Mouse (Mus musculus) CH12.LX (cell line): ENCODE data around the gene Has3. TPM values are rescaled to one million over a fixed set of nuclear protein-coding genes. Genes with fewer than 3 reads are reported as not detected.

Source experiments
- DNase-seq: peaks from one replicate; pipeline ENCODE4 v3.0.0-alpha.2; 2013; ENCODE audit errors: extremely low read depth
- H3K27ac ChIP-seq: 2 replicates; pipeline ENCODE4 v1.5.1; 2012; ENCODE audit warnings: low read depth, mild to moderate bottlenecking, control low read depth, moderate library complexity; ENCODE audit not compliant: insufficient read depth
- H3K27me3 ChIP-seq: replicated peaks from 2 replicates; pipeline ENCODE3; 2012; ENCODE audit warnings: inconsistent platforms
- H3K36me3 ChIP-seq, 2 experiments: replicated peaks in 1 of 2; 2 replicates each; pipeline versions ENCODE3 to v1.6.1; 2012; ENCODE audit warnings: inconsistent platforms in 1 of 2, low read length in 1 of 2, mild to moderate bottlenecking in 1 of 2, mixed read lengths in 1 of 2, moderate library complexity in 1 of 2; ENCODE audit not compliant: control insufficient read depth in 1 of 2, insufficient read depth in 1 of 2
- H3K4me1 ChIP-seq, 2 experiments: 2 replicates each; pipeline ENCODE4 v1.6.1; 2012; ENCODE audit warnings: inconsistent platforms in 1 of 2, moderate library complexity in 1 of 2; ENCODE audit not compliant: insufficient read depth in 2 of 2, control insufficient read depth in 1 of 2
- H3K4me2 ChIP-seq: 2 replicates; pipeline ENCODE4 v1.6.1; 2012; ENCODE audit warnings: low read depth, mild to moderate bottlenecking, control low read depth; ENCODE audit not compliant: poor library complexity, insufficient read depth, severe bottlenecking
- H3K4me3 ChIP-seq, 3 experiments: fragments of 150-350 bp in 1 of 3; sonication (generic) in 1 of 3; replicated peaks in 1 of 3; 2 replicates each; pipeline versions ENCODE3 to v1.5.1; 2011 to 2012; ENCODE audit warnings: low read depth in 2 of 3, low read length in 2 of 3, mild to moderate bottlenecking in 2 of 3, moderate library complexity in 2 of 3, control low read depth in 1 of 3, improper control_type of control experiment in 1 of 3, inconsistent platforms in 1 of 3, mixed read lengths in 1 of 3; ENCODE audit not compliant: poor library complexity in 1 of 3
- H3K79me2 ChIP-seq: replicated peaks from 2 replicates; pipeline ENCODE4 v1.6.1; 2012; ENCODE audit warnings: mild to moderate bottlenecking, moderate library complexity; ENCODE audit not compliant: control insufficient read depth, poor library complexity, insufficient read depth, severe bottlenecking; ENCODE audit errors: extremely low read depth
- H3K9ac ChIP-seq: 2 replicates; pipeline ENCODE4 v1.6.1; 2012; ENCODE audit warnings: low read depth, mild to moderate bottlenecking, control low read depth, moderate library complexity; ENCODE audit not compliant: insufficient read depth
- H3K9me3 ChIP-seq: replicated peaks from 2 replicates; pipeline ENCODE3; 2012; ENCODE audit warnings: low read length, inconsistent platforms, mixed read lengths
- BHLHE40 ChIP-seq: IDR thresholded peaks from 2 replicates; pipeline ENCODE4 v1.6.1; 2011; ENCODE audit warnings: mild to moderate bottlenecking, low read depth, low read length, improper control_type of control experiment
- CHD1 ChIP-seq: IDR thresholded peaks from 2 replicates; pipeline ENCODE4 v1.6.1; 2012; ENCODE audit warnings: low read depth, low read length, improper control_type of control experiment, inconsistent platforms
- CHD2 ChIP-seq: IDR thresholded peaks from 2 replicates; pipeline ENCODE4 v1.6.1; 2011; ENCODE audit warnings: low read length, improper control_type of control experiment
- CTCF ChIP-seq, 2 experiments: IDR thresholded peaks in 1 of 2; conservative IDR thresholded peaks in 1 of 2; 2 replicates each; pipeline ENCODE4 v1.5.1; 2011 to 2012; ENCODE audit warnings: low read depth in 2 of 2, low read length in 2 of 2, improper control_type of control experiment in 1 of 2, inconsistent platforms in 1 of 2, mild to moderate bottlenecking in 1 of 2, moderate library complexity in 1 of 2
- E2F4 ChIP-seq: IDR thresholded peaks from 2 replicates; pipeline ENCODE4 v1.6.1; 2011; ENCODE audit warnings: low read depth, low read length, improper control_type of control experiment; ENCODE audit not compliant: insufficient replicate concordance
- ELF1 ChIP-seq: IDR thresholded peaks from 2 replicates; pipeline ENCODE4 v1.6.1; 2014; ENCODE audit warnings: low read depth, mild to moderate bottlenecking, inconsistent platforms, low read length, improper control_type of control experiment
- EP300 ChIP-seq: IDR thresholded peaks from 2 replicates; pipeline ENCODE4 v1.6.1; 2011; ENCODE audit warnings: low read length, improper control_type of control experiment
- ETS1 ChIP-seq: conservative IDR thresholded peaks from 2 replicates; pipeline ENCODE4 v1.6.1; 2012; ENCODE audit warnings: low read depth, mild to moderate bottlenecking, inconsistent platforms, low read length, improper control_type of control experiment, moderate library complexity
- GABPA ChIP-seq: IDR thresholded peaks from 2 replicates; pipeline ENCODE4 v1.6.1; 2012; ENCODE audit warnings: low read depth, low read length, improper control_type of control experiment, inconsistent platforms; ENCODE audit not compliant: insufficient replicate concordance
- HCFC1 ChIP-seq: IDR thresholded peaks from 2 replicates; pipeline ENCODE4 v1.6.1; 2012; ENCODE audit warnings: low read depth, mild to moderate bottlenecking, inconsistent platforms, low read length, improper control_type of control experiment
- IRF4 ChIP-seq: IDR thresholded peaks from 2 replicates; pipeline ENCODE4 v1.6.1; 2014; ENCODE audit warnings: low read depth, mild to moderate bottlenecking, inconsistent platforms, low read length, improper control_type of control experiment
- JUN ChIP-seq: IDR thresholded peaks from 2 replicates; pipeline ENCODE4 v1.6.1; 2011; ENCODE audit warnings: low read depth, mild to moderate bottlenecking, low read length, improper control_type of control experiment, moderate library complexity; ENCODE audit not compliant: insufficient read depth
- JUND ChIP-seq: conservative IDR thresholded peaks from 2 replicates; pipeline ENCODE4 v1.6.1; 2011; ENCODE audit warnings: low read depth, low read length, improper control_type of control experiment
- KAT2A ChIP-seq: IDR thresholded peaks from 2 replicates; pipeline ENCODE4 v1.6.1; 2012; ENCODE audit warnings: low read length, improper control_type of control experiment, inconsistent platforms; ENCODE audit not compliant: insufficient replicate concordance
- MAFK ChIP-seq: IDR thresholded peaks from 2 replicates; pipeline ENCODE4 v1.6.1; 2011; ENCODE audit warnings: low read length, improper control_type of control experiment; ENCODE audit not compliant: insufficient replicate concordance
- MAX ChIP-seq: IDR thresholded peaks from 2 replicates; pipeline ENCODE4 v1.6.1; 2011; ENCODE audit warnings: low read length, improper control_type of control experiment
- MAZ ChIP-seq: IDR thresholded peaks from 2 replicates; pipeline ENCODE4 v1.6.1; 2012; ENCODE audit warnings: low read depth, mild to moderate bottlenecking, inconsistent platforms, low read length, improper control_type of control experiment, moderate library complexity
- MEF2A ChIP-seq: IDR thresholded peaks from 2 replicates; pipeline ENCODE4 v1.6.1; 2014; ENCODE audit warnings: low read depth, mild to moderate bottlenecking, inconsistent platforms, low read length, improper control_type of control experiment, borderline replicate concordance
- MXI1 ChIP-seq: IDR thresholded peaks from 2 replicates; pipeline ENCODE4 v1.6.1; 2011; ENCODE audit warnings: mild to moderate bottlenecking, low read depth, low read length, improper control_type of control experiment
- MYC ChIP-seq: IDR thresholded peaks from 2 replicates; pipeline ENCODE4 v1.6.1; 2011; ENCODE audit warnings: low read depth, mild to moderate bottlenecking, improper control_type of control experiment, low read length
- NELFE ChIP-seq: IDR thresholded peaks from 2 replicates; pipeline ENCODE4 v1.6.1; 2011; ENCODE audit warnings: low read depth, low read length, improper control_type of control experiment
- NRF1 ChIP-seq: IDR thresholded peaks from 2 replicates; pipeline ENCODE4 v1.6.1; 2014; ENCODE audit warnings: low read depth, mild to moderate bottlenecking, inconsistent platforms, low read length, improper control_type of control experiment, moderate library complexity
- PAX5 ChIP-seq: IDR thresholded peaks from 2 replicates; pipeline ENCODE4 v1.6.1; 2012; ENCODE audit warnings: low read length, inconsistent platforms, mixed read lengths
- POLR2A ChIP-seq: IDR thresholded peaks from 2 replicates; pipeline ENCODE4 v1.6.1; 2011; ENCODE audit warnings: low read depth, mild to moderate bottlenecking, improper control_type of control experiment, low read length
- POLR2AphosphoS2 ChIP-seq: IDR thresholded peaks from 2 replicates; pipeline ENCODE4 v1.6.1; 2011; ENCODE audit warnings: low read depth, low read length, improper control_type of control experiment
- RAD21 ChIP-seq: IDR thresholded peaks from 2 replicates; pipeline ENCODE4 v1.6.1; 2011; ENCODE audit warnings: low read depth, mild to moderate bottlenecking, low read length, improper control_type of control experiment, moderate library complexity
- RCOR1 ChIP-seq: conservative IDR thresholded peaks from 2 replicates; pipeline ENCODE4 v1.6.1; 2012; ENCODE audit warnings: low read depth, mild to moderate bottlenecking, inconsistent platforms, low read length, improper control_type of control experiment
- SIN3A ChIP-seq: IDR thresholded peaks from 2 replicates; pipeline ENCODE4 v1.6.1; 2012; ENCODE audit warnings: low read length, improper control_type of control experiment, inconsistent platforms
- SMC3 ChIP-seq: IDR thresholded peaks from 2 replicates; pipeline ENCODE4 v1.6.1; 2011; ENCODE audit warnings: low read depth, low read length, improper control_type of control experiment
- TBP ChIP-seq: conservative IDR thresholded peaks from 2 replicates; pipeline ENCODE4 v1.6.1; 2011; ENCODE audit warnings: low read depth, low read length, improper control_type of control experiment
- TCF12 ChIP-seq: IDR thresholded peaks from 2 replicates; pipeline ENCODE4 v1.6.1; 2014; ENCODE audit warnings: low read depth, mild to moderate bottlenecking, inconsistent platforms, low read length, improper control_type of control experiment
- UBTF ChIP-seq: IDR thresholded peaks from 2 replicates; pipeline ENCODE4 v1.6.1; 2012; ENCODE audit warnings: low read depth, mild to moderate bottlenecking, inconsistent platforms, low read length, improper control_type of control experiment, moderate library complexity
- USF1 ChIP-seq: IDR thresholded peaks from 2 replicates; pipeline ENCODE4 v1.6.1; 2014; ENCODE audit warnings: low read depth, mild to moderate bottlenecking, inconsistent platforms, low read length, improper control_type of control experiment
- USF2 ChIP-seq: conservative IDR thresholded peaks from 2 replicates; pipeline ENCODE4 v1.6.1; 2011; ENCODE audit warnings: low read depth, low read length, improper control_type of control experiment
- ZC3H11A ChIP-seq: IDR thresholded peaks from 2 replicates; pipeline ENCODE4 v1.6.1; 2012; ENCODE audit warnings: low read depth, mild to moderate bottlenecking, inconsistent platforms, low read length, improper control_type of control experiment
- ZKSCAN1 ChIP-seq: IDR thresholded peaks from 2 replicates; pipeline ENCODE4 v1.6.1; 2012; ENCODE audit warnings: low read depth, inconsistent platforms, low read length, improper control_type of control experiment, borderline replicate concordance
- ZMIZ1 ChIP-seq: IDR thresholded peaks from 2 replicates; pipeline ENCODE4 v1.6.1; 2012; ENCODE audit warnings: low read depth, mild to moderate bottlenecking, inconsistent platforms, low read length, improper control_type of control experiment
- ZNF384 ChIP-seq: IDR thresholded peaks from 2 replicates; pipeline ENCODE4 v1.6.1; 2012; ENCODE audit warnings: low read depth, low read length, improper control_type of control experiment, inconsistent platforms
- dilution Hi-C: fragments of 300-500 bp; cut with MboI; formaldehyde crosslinking; loops from 2 replicates; pipeline ENCODE4 v1.14.3; 2020; ENCODE audit warnings: low sequenced_read_pairs; ENCODE audit not compliant: extremely low pct_unique_long_range_greater_than_20kb, extremely low pct_ligation_motif_present
- in situ Hi-C: fragments of 300-500 bp; cut with MboI; formaldehyde crosslinking; loops from 3 replicates; pipeline ENCODE4 v1.14.3; 2019; ENCODE audit warnings: low sequenced_read_pairs, low pct_ligation_motif_present, low pct_unique_long_range_greater_than_20kb, mixed read lengths
- polyA plus RNA-seq: library from polyadenylated mRNA; unstranded; fragments of >175 nt; gene quantifications from 2 replicates; pipeline ENCODE4 v1.2.1, GENCODE M21; 2012; ENCODE audit warnings: low read depth; ENCODE audit not compliant: insufficient read length
- total RNA-seq, 2 experiments: library from RNA; depleted of rRNA; stranded (reverse); fragments of 300-350 nt in 1 of 2; fragments of >200 nt in 1 of 2; gene quantifications; 2 replicates each; pipeline ENCODE4 v1.2.3; 2012 to 2014

Gene Has3
- total and polyA plus RNA-seq, 3 experiments: 0.29 to 3.7 TPM; not detected in 1

DNA sequence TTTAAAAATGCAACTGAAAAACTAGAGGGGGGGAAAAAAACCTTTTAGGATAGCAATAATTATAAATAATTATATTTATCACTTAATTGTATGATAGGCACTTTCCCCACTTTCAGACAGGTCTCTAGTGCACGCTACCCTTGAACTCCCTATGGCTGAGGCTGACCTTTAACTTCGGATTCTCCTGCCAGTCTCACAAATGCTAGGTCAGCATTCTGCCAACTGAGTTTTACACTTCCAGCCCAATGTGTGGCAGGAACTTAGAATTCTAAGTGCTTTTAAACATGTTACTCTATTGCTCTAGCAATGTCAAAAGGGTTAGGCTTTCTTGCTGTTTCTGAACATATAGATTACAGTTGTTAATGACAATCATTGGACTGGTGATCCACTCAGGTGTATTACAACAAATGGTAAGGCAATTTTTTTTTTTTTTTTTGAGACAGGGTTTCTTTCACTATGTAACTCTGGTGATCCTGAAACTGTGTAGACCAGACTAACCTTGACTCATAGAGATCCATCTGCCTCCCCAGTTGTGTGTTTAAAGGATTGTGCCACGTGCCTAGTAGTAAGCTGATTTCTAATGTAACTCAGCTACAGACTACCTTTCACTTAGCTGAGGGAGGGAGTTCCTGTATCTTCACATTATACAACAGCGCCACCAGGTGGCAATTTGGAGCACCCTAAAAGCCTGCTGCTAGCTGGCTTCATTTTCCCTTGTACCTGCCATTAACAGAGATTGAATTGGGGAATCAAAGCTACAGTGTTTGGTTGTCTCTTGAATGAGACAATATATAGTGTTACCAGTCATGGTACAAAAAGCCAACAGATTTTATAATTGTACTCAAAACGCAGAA, 17.5 kb downstream of the Has3 start:
- peaks cover 63% of the 10 kb centered on the region for H3K79me2 ChIP-seq
- no peak overlapping the region for H3K4me2 ChIP-seq
- H3K27me3 ChIP-seq: no peaks in the 10 kb centered on the region
- dilution Hi-C loops: no loop called here
- in situ Hi-C loops: loop anchor here (5.0 kb wide), 2 partner anchors 80 to 170 kb away; no protein-coding TSS in a partner anchor
- H3K9me3 ChIP-seq: no peaks in the 10 kb centered on the region
- no peak overlapping the region for H3K4me3 ChIP-seq
- TF ChIP-seq E2F4 (no peak), ZC3H11A (peak; percentile 20; the same call in 1 of the 2 replicates), JUND (no peak), HCFC1 (no peak), EP300 (no peak), ZKSCAN1 (no peak), POLR2A (0 out of 2 replicates have a peak, but pooled peaks have one; percentile 30), SIN3A (no peak), JUN (no peak), CHD2 (no peak), MAZ (no peak), SMC3 (peak; percentile 81), IRF4 (peak; percentile 26; the same call in 1 of the 2 replicates), CHD1 (no peak), GABPA (no peak), CTCF (conservative IDR thresholded peaks at IDR 0.05 in 1 of 2, IDR thresholded peaks at IDR 0.05 in 1 of 2; ENCODE audit: low read depth in 2 of 2, low read length in 2 of 2) (peak; percentile 80 to 94), USF1 (no peak), RAD21 (peak; percentile 86), ZNF384 (peak; percentile 38; the same call in 1 of the 2 replicates), ZMIZ1 (no peak), MXI1 (peak; percentile 55; the same call in 1 of the 2 replicates), TBP (no peak), MEF2A (no peak), NELFE (0 out of 2 replicates have a peak, but pooled peaks have one; percentile 28), PAX5 (no peak), MAFK (peak; percentile 51; the same call in 1 of the 2 replicates), MYC (peak; percentile 72; the same call in 1 of the 2 replicates), USF2 (no peak), BHLHE40 (peak; percentile 49), KAT2A (no peak), TCF12 (peak; percentile 18; the same call in 1 of the 2 replicates), MAX (peak; percentile 43; the same call in 1 of the 2 replicates), ETS1 (no peak), RCOR1 (no peak), NRF1 (no peak), UBTF (no peak), POLR2AphosphoS2 (no peak), ELF1 (peak; percentile 60)
- peak; percentile 90 for DNase-seq
- H3K9ac ChIP-seq: no peak overlapping the region
- peaks cover 13 to 39% of the 10 kb centered on the region in 2 experiments for H3K4me1 ChIP-seq
- no peak overlapping the region for H3K27ac ChIP-seq
- peaks cover 37 to 69% of the 10 kb centered on the region in 2 experiments for H3K36me3 ChIP-seq
